Mouse (Mus musculus): ENCODE data around the gene Aff1. TPM values are rescaled to one million over a fixed set of nuclear protein-coding genes. Genes with fewer than 3 reads are reported as not detected.

Aff1 gene
- 4.6 and 7.4 TPM in 2 replicates for polyA plus RNA-seq (2016; fragmentation: Nextera tagmentation; extraction: Ambion mirVana)

GRCm38 (mm10) chr5:103691624-103692530, at the start of gene Aff1:
Gene Aff1, plus strand, starts transcription at chr5:103692374.
- Histone ChIP-seq H3K27ac (no peak within 1 kb of the TSS), H3K27me3 (peaks cover 31% of the 10 kb centered on the region), H3K4me2 (peak within 1 kb of the TSS; percentile 100), H3K36me3 (no peaks in the 10 kb centered on the region), H3K9ac (replicated peaks) (peak within 1 kb of the TSS; percentile 53), H3K4me3 (replicated peaks) (peak within 1 kb of the TSS; percentile 64), H3K9me3 (no peaks in the 10 kb centered on the region), H3K4me1 (replicated peaks) (peaks cover 13% of the 10 kb centered on the region)
- ATAC-seq (ENCODE audit: insufficient number of reproducible peaks, insufficient read depth, low FRiP score, low TSS enrichment, low read depth): peak; percentile 72; the same call in 1 of the 2 replicates
- WGBS: 4% methylated on average over 50 of the region's 50 CpGs

DNA sequence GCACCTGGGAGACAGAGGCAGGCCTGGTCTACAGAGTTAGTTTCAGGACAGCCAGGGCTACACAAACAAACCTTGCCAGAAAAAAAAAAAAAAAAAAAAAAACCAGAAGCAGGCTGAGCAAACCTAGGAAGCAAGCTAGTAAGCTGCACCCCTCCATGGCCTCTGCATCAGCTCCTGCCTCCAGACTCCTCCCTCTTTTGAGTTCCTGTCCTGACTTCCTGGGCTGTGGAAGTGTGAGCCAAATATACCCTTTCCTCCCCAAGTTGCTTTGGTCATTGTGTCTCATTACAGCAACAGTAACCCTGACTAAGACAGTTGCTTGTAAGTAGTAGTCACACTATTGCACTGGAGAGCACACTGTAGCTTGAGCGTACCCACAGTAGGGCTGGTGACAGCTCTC, 48.0 kb upstream of the Aff1 start:
- Histone ChIP-seq H3K36me3 (no peaks in the 10 kb centered on the region), H3K27me3 (no peaks in the 10 kb centered on the region), H3K4me2 (no peak overlapping the region), H3K9me3 (no peaks in the 10 kb centered on the region), H3K27ac (no peak overlapping the region), H3K4me3 (replicated peaks) (no peak overlapping the region), H3K9ac (replicated peaks) (no peak overlapping the region), H3K4me1 (replicated peaks) (0 out of 2 replicates have a peak, but pooled peaks cover 4% of the 10 kb centered on the region)
- 92% methylated on average over 1 of the region's 1 CpGs for WGBS
- ATAC-seq (ENCODE audit: insufficient number of reproducible peaks, insufficient read depth, low FRiP score, low TSS enrichment, low read depth): no peak

GRCm38 (mm10) chr5:103647320-103647719, 44.9 kb upstream of the Aff1 start:
- WGBS: 84% methylated on average over 3 of the region's 3 CpGs

DNA sequence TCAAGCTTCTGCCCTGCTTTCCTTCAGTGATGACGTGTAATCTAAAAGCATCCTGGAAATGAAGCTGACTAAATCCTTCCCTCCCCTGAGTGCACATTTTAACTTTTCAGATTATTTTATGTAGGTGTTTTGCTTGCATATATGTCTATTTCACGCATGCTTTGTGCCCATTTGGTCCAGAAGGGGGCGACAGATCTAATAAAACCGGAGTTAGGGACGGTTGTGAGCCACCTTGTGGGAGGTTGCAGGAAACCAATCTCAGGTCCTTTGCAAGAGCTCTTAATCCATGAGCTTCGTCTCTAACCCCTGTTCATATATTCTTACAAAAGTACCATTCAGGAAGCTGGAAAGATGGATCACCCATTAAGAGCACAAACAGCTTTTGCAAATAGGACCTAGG, 37.9 kb upstream of the Aff1 start:
- Histone ChIP-seq H3K9ac (replicated peaks) (no peak overlapping the region), H3K4me1 (replicated peaks) (no peaks in the 10 kb centered on the region; the same call in 1 of the 2 replicates)
- 30% methylated on average over 6 of the region's 6 CpGs for WGBS

More at GRCm38 (mm10) chr5:103647320-103647719, 44.9 kb upstream of the Aff1 start:
- Histone ChIP-seq H3K36me3 (no peaks in the 10 kb centered on the region), H3K9me3 (no peaks in the 10 kb centered on the region), H3K4me2 (no peak overlapping the region), H3K4me1 (replicated peaks) (0 out of 2 replicates have a peak, but pooled peaks cover 4% of the 10 kb centered on the region), H3K4me3 (replicated peaks) (no peak overlapping the region), H3K27me3 (no peaks in the 10 kb centered on the region), H3K9ac (replicated peaks) (no peak overlapping the region), H3K27ac (no peak overlapping the region)
- ATAC-seq (ENCODE audit: insufficient number of reproducible peaks, insufficient read depth, low FRiP score, low TSS enrichment, low read depth): no peak

DNA sequence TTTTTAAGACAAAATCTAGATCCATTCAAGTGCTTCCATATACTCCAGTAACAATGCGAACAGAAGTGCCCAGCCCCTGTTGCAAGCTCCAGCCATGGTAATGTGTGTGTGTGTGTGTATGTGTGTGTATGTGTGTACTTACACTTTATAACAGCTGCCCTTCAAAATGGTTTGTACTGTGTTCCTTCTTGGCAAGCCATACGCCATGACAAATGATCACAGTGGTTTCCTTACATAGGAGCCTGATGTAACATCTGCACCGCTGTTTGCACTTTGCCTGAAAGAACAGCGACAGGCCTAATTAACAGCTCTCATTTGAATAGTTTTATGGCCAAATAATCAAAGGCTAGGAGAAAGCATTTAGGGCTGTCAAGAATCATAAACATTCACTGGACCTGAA, 37.4 kb upstream of the Aff1 start:
- H3K27ac ChIP-seq: no peak overlapping the region
- no peak overlapping the region for H3K9ac ChIP-seq (replicated peaks)
- peak overlapping the region; percentile 91 for H3K4me2 ChIP-seq
- no peaks in the 10 kb centered on the region for H3K9me3 ChIP-seq
- WGBS: 52% methylated on average over 4 of the region's 4 CpGs
- no peak for ATAC-seq (ENCODE audit: insufficient number of reproducible peaks, insufficient read depth, low FRiP score, low TSS enrichment, low read depth)
- H3K27me3 ChIP-seq: peaks cover 13% of the 10 kb centered on the region; the same call in 1 of the 2 replicates
- no peaks in the 10 kb centered on the region; the same call in 1 of the 2 replicates for H3K4me1 ChIP-seq (replicated peaks)
- no peaks in the 10 kb centered on the region for H3K36me3 ChIP-seq
- H3K4me3 ChIP-seq (replicated peaks): peak overlapping the region; percentile 60

More for the DNA sequence above, 37.9 kb upstream of the Aff1 start:
- H3K9me3 ChIP-seq: no peaks in the 10 kb centered on the region
- H3K36me3 ChIP-seq: no peaks in the 10 kb centered on the region
- H3K4me2 ChIP-seq: no peak overlapping the region
- no peak overlapping the region for H3K27ac ChIP-seq
- ATAC-seq (ENCODE audit: insufficient number of reproducible peaks, insufficient read depth, low FRiP score, low TSS enrichment, low read depth): no peak
- H3K4me3 ChIP-seq (replicated peaks): no peak overlapping the region
- H3K27me3 ChIP-seq: peaks cover 13% of the 10 kb centered on the region; the same call in 1 of the 2 replicates

DNA sequence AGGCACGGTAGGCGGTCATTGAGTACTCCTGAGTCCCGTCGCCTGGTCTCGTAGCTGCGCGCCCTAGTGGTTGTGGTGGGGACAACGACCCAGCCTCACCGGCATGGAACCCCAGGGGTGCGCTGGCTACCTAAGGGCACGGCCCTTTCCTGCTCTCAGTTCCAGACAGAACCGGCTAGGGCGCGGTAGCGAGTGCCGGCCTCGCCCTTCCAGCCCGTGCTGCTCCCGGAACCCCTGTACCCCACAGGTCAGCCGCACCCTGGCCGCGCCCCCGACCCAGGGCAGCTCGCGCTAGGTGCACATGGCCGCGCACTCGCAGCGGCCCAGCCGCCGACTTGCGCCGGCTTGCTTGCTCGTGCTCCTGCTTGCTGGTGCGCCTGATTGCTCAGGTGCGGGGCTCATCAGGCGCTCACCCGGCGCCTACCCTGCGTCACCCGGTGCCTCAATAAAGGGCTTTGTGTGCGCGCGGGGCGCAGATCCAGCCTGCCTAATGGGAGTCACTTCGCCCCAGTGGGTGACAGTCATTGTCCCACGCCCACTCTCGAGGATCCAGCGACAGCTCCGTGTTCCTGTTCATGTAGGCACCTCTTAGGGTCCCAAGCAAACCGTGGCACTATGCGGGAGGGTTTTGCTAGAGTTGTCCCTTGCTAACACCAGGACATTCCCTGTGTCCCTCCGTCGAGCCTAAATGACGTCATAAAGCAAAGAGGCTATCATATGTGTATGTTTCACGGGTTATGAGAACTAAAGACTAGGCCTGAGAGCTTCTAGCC, 36.6 kb upstream of the Aff1 start, which contains the start of gene 1700016H13Rik:
TSS of gene 1700016H13Rik (minus strand) at position 665 of the 773 bp plus-strand sequence.
- no peak within 1 kb of the TSS for H3K27ac ChIP-seq
- ATAC-seq (ENCODE audit: insufficient number of reproducible peaks, insufficient read depth, low FRiP score, low TSS enrichment, low read depth): peak; percentile 65
- peaks cover 13% of the 10 kb centered on the region; the same call in 1 of the 2 replicates for H3K27me3 ChIP-seq
- peak within 1 kb of the TSS; percentile 91 for H3K4me2 ChIP-seq
- no peaks in the 10 kb centered on the region for H3K36me3 ChIP-seq
- peak within 1 kb of the TSS; percentile 60 for H3K4me3 ChIP-seq (replicated peaks)
- under 1% methylated on average over 51 of the region's 56 CpGs for WGBS
- no peaks in the 10 kb centered on the region for H3K9me3 ChIP-seq
- H3K9ac ChIP-seq (replicated peaks): peak within 1 kb of the TSS; percentile 61
- H3K4me1 ChIP-seq (replicated peaks): no peaks in the 10 kb centered on the region; the same call in 1 of the 2 replicates

- no peaks in the 10 kb centered on the region for H3K36me3 ChIP-seq
- WGBS: 70% methylated on average over 5 of the region's 5 CpGs
- H3K4me1 ChIP-seq (replicated peaks): no peaks in the 10 kb centered on the region; the same call in 1 of the 2 replicates
- no peaks in the 10 kb centered on the region for H3K9me3 ChIP-seq
- H3K27me3 ChIP-seq: peaks cover 13% of the 10 kb centered on the region; the same call in 1 of the 2 replicates
- H3K9ac ChIP-seq (replicated peaks): no peak overlapping the region
- H3K27ac ChIP-seq: no peak overlapping the region
- H3K4me2 ChIP-seq: no peak overlapping the region
- no peak for ATAC-seq (ENCODE audit: insufficient number of reproducible peaks, insufficient read depth, low FRiP score, low TSS enrichment, low read depth)
- no peak overlapping the region for H3K4me3 ChIP-seq (replicated peaks)
These were observed 33.3 kb upstream of the Aff1 start for GRCm38 (mm10) chr5:103658921-103659320.

DNA sequence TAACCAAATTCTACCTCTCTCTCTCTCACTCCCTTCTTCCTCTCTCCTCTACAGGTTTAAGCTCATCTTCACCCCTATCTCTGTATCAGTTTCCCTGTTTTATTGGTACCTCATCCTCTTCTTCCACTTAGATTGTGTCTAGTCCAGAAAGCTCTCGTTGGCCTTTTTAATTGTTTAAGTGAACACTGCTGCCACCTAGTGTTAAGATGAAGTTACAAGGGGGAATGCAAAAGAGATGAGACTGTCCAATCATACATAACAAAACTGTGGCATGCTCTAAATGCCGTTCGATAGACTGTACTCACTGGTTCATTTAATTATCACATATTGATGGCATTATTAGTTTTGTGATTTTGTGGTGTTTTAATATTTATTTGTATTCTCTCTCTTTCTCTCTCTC, 32.6 kb upstream of the Aff1 start:
- no peaks in the 10 kb centered on the region for H3K36me3 ChIP-seq
- H3K4me3 ChIP-seq (replicated peaks): no peak overlapping the region
- H3K27me3 ChIP-seq: peaks cover 13% of the 10 kb centered on the region; the same call in 1 of the 2 replicates
- no peak overlapping the region for H3K27ac ChIP-seq
- H3K4me1 ChIP-seq (replicated peaks): no peaks in the 10 kb centered on the region; the same call in 1 of the 2 replicates
- no peak overlapping the region for H3K9ac ChIP-seq (replicated peaks)
- WGBS: 41% methylated on average over 3 of the region's 3 CpGs
- ATAC-seq (ENCODE audit: insufficient number of reproducible peaks, insufficient read depth, low FRiP score, low TSS enrichment, low read depth): no peak
- no peaks in the 10 kb centered on the region for H3K9me3 ChIP-seq
- no peak overlapping the region for H3K4me2 ChIP-seq

GRCm38 (mm10) chr5:103664932-103665331, 27.2 kb upstream of the Aff1 start:
- no peak for ATAC-seq (ENCODE audit: insufficient number of reproducible peaks, insufficient read depth, low FRiP score, low TSS enrichment, low read depth)
- no peaks in the 10 kb centered on the region for H3K27me3 ChIP-seq
- no peaks in the 10 kb centered on the region for H3K36me3 ChIP-seq
- H3K4me2 ChIP-seq: no peak overlapping the region
- H3K9me3 ChIP-seq: no peaks in the 10 kb centered on the region
- H3K9ac ChIP-seq (replicated peaks): no peak overlapping the region
- H3K4me1 ChIP-seq (replicated peaks): no peaks in the 10 kb centered on the region
- no peak overlapping the region for H3K4me3 ChIP-seq (replicated peaks)
- H3K27ac ChIP-seq: no peak overlapping the region
- WGBS: 81% methylated on average over 9 of the region's 9 CpGs

DNA sequence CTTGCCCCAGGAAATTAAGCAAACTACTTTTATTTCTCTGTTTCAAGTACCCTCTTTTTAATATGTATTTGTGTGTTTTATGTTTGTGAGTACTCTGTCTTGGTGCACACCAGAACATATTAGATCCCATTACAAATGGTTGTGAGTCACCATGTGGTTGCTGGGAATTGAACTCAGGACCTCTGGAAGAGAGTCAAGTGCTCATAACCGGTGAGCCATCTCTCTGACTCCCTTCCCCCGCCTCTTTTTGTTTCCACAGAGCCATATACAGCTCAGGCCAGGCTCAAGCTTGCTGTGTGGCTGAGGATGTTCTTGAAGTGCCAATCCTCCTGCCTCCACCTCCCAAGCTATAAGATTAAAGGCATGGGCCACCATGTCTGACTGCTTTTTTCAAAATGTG, 26.3 kb upstream of the Aff1 start:
- Histone ChIP-seq H3K9me3 (no peaks in the 10 kb centered on the region), H3K4me1 (replicated peaks) (no peaks in the 10 kb centered on the region), H3K27me3 (no peaks in the 10 kb centered on the region), H3K36me3 (no peaks in the 10 kb centered on the region), H3K4me2 (no peak overlapping the region), H3K4me3 (replicated peaks) (no peak overlapping the region), H3K9ac (replicated peaks) (no peak overlapping the region), H3K27ac (no peak overlapping the region)
- ATAC-seq (ENCODE audit: insufficient number of reproducible peaks, insufficient read depth, low FRiP score, low TSS enrichment, low read depth): no peak
- 87% methylated on average over 2 of the region's 2 CpGs for WGBS

DNA sequence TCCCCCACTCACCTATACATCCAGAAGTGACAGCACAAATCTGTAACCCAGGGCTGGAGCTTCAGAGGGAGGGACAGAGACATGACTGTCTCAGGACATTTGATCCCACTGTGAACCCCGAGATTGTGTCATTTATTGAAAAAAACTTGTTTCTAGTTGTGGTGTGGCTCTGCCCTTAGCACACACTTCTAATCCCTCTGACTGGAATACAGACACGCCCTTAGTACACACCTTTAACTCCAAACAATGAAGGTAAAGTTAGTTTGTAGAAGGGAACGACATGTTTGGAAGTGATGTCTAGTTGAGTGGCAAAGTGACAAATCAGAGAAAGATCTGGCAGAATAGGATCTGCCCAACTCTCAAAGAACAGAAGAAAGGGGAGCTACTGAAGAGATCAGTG, 20.3 kb upstream of the Aff1 start:
- no peaks in the 10 kb centered on the region for H3K36me3 ChIP-seq
- H3K4me3 ChIP-seq (replicated peaks): no peak overlapping the region
- H3K9me3 ChIP-seq: no peaks in the 10 kb centered on the region
- H3K9ac ChIP-seq (replicated peaks): no peak overlapping the region
- H3K4me1 ChIP-seq (replicated peaks): no peaks in the 10 kb centered on the region; the same call in 1 of the 2 replicates
- WGBS: 70% methylated on average over 3 of the region's 3 CpGs
- H3K4me2 ChIP-seq: no peak overlapping the region
- H3K27me3 ChIP-seq: peaks cover 5% of the 10 kb centered on the region; the same call in 1 of the 2 replicates
- H3K27ac ChIP-seq: no peak overlapping the region
- ATAC-seq (ENCODE audit: insufficient number of reproducible peaks, insufficient read depth, low FRiP score, low TSS enrichment, low read depth): no peak
